Mouse (Mus musculus) embryo, embryonic 10 days (tissue): ENCODE data around the gene Vmn1r191.
"Not testable (repeated sequence)": the region's sequence is repeated elsewhere in the genome, so short reads cannot be mapped to it uniquely, and the experiment has no call there.

ENCODE experiments used
- DNase-seq: peaks from one replicate; pipeline ENCODE4 v3.0.0-alpha.2; 2015; ENCODE audit warnings: low spot score

The Vmn1r191 gene

DNA sequence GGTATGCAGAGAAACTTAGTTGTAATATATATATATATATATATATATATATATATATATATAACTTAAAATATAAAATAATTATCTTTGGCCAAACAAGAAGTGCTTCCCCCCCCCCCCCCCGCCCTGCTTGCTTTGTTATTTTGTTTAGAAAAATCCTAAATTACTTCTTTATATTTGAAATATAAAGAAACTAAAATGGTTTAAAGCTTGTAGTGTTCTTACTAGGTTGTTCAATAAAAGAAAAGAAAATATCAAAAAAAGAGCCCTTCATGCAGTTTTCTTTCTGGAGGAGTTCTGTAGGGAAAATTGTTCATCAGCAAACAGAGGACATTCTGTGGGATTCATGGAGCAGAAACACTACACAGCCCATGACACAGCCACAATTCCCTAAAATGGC lies at the start of gene Vmn1r191:
TSS of gene Vmn1r191 (minus strand) at position 101 of the 400 bp plus-strand sequence.
- no peak for DNase-seq

DNA sequence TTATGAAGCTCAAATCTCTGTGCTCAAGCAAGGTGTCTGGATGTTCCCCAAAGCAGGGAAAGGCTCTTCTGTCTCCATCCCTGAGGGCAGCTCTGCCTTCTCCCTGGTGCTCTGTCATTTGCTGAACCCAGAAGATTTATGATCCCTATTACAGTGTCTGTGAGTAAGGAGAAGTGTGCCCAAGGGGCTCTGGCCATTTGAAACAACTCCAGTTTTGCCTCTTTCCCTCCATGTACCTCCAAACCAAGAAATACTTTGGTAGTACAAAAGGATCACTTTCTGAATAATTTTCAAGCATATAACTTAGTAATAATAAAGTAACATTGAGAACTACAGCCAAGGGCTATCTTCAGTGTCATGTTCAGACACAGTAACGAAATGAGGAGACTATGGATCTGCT lies 39.3 kb upstream of the Vmn1r191 start, which contains the start of gene Vmn1r193:
TSS of gene Vmn1r193 (minus strand) at position 101 of the 400 bp plus-strand sequence.
- not testable (repeated sequence) for DNase-seq

DNA sequence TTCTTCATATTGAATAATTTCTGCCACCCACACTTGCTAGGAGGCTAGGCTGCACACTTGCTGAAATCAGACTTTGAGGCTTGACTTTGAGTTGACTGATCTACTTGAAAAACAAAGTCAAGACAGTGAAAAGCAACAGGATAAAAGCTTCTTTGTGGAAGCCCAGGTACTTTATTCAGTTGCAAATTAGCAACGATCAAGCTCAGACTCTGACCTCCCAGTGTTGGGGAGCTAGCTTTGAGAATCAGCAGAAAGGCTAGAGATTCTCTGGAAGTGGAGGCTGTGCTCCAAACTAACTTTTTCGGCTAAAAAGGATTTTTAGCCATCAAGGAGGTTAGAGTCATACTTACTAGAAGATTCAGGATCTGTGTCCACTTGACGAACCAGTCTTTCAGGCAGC lies 9.0 kb upstream of the Vmn1r191 start:
- DNase-seq: not testable (repeated sequence)

DNA sequence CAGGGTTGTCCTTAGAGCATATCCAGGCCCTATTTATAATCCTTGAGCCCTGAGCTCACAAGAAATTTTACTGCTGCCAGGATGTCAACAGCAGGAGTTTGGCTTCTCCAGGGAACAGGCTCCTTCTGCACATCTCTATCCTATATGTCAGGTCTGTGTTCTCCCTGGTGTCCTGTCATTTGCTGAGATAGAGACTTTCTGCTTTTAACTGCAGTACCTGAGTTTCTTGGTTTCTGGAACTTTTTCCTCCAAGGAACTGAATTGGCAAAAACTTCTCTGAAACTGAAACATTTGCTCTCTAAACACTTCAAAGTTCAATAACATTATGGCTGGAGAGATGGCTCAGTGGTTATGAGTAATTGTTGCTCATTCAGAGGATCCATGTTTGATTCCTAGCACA lies 7.3 kb upstream of the Vmn1r191 start, which contains the start of gene Vmn1r192:
TSS of gene Vmn1r192 (minus strand) at position 101 of the 400 bp plus-strand sequence.
- no peak for DNase-seq

DNA sequence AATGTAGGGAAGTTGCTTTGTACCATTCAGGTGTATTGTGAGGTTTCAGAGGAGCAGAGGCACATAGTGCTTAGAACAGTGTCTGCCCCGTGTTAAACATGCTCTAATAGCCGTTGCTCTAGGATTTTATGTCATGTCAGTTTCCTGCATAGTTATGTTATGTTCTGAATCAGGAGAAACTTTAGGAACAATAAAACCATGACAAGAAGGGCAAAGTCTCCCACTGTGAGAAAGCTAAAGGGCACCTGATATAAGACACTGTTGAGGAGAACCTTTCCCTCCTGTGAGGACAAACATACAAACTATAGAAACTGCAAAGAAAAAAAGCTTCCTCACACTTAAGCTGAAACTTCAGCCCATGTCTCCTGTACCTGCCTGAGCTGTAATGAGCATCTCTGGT lies 6.6 kb upstream of the Vmn1r191 start:
- DNase-seq: no peak

DNA sequence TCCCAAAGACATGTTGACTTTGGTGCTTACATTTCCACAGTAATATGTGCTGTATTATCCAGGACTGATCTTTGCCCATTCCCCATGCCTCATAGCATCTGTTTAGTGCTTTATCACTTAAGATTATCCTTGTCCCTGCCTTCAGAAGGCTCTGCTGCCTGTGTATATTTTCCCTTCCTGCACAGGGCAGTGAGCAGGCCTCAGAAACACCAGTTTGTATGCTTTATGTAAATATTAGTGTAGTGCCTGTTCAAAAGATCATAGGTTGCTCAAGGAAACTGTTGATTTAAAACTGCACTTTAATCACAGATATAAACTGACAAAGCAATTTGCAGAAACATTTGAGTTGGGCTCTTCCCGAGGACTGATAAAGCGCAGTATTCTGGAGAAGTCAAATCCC lies 5.5 kb upstream of the Vmn1r191 start:
- no peak for DNase-seq

DNA sequence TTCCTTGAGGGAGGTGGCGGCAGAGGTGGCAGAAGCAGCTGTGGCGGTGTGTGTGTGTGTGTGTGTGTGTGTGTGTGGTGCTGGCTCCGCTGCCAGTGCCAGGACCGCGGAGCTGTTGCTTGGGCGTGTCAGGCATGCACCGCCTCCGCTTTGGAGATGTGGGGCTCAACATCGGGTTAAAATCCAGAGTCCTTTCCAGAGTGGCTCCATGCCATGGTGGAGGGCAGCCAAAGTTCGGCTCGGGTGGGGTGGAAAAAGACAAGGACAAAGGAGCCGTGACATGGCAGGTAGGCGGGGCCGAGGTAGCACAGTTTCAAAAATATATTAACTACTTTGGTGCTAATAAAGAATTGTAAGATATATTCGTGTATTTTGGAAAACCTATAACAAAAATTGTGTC lies 15.4 kb downstream of the Vmn1r191 start:
- no peak for DNase-seq

DNA sequence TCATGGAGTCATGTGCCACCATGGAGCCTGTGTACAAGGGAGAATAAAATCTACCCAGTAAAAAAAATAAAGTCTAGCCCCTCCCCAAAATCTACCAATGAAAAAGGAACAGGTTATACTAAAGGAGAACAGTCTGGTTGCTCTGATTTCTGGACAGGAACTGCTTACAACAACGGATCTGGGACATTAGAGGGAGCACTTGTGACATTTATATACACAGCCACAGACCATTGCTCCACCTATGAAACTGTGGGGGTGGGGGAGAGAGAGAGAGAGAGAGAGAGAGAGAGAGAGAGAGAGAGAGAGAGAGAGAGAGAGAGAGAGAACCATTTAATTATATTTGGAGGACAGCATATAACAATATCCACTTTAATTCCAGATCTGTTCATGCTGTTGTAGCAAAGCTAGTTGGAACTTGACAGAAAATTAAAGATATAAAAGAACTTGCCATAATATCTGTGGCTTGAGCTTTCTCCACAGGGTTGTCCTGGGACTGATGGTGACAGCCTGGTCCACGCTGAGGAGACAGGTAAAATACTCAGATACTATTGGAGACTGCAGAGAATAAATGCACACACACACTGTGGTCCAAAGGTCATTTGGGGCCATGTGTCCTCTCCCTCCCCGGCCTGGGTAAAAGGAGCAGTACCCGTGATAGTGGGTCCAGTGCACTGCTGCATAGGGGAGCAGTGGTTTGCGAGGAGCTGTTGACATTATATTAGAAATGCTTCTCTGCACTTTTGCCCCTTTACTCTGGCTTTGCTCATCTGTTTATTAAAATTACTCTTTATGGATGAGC lies 47.1 kb downstream of the Vmn1r191 start:
- peak; percentile 4 for DNase-seq
